Mouse (Mus musculus) stomach, postnatal 0 days (tissue): ENCODE measurements around the gene Grik1. TPM values are rescaled to one million over a fixed set of nuclear protein-coding genes. Genes with fewer than 3 reads are reported as not detected.
A peak's percentile ranks its signal among the peaks of the same experiment; 100 is the strongest.

Source experiments
- ATAC-seq: fragments of 200-750 bp; cut with Nextera tagmentation; 2 replicates; pipeline ENCODE4 v1.8.0; 2017; ENCODE audit not compliant: low FRiP score, low TSS enrichment
- DNase-seq: peaks from one replicate; pipeline ENCODE4 v3.0.0-alpha.2; 2016; ENCODE audit warnings: low spot score
- H3K27ac ChIP-seq: fragments of 300-500 bp; sonication (generic); replicated peaks from 2 replicates; pipeline ENCODE4 v1.5.1; 2014; ENCODE audit warnings: mild to moderate bottlenecking, control low read depth
- H3K27me3 ChIP-seq: fragments of 300-500 bp; sonication (generic); 2 replicates; pipeline ENCODE4 v1.6.1; 2014; ENCODE audit warnings: low read length; ENCODE audit not compliant: control insufficient read depth, insufficient read depth
- H3K36me3 ChIP-seq: fragments of 300-500 bp; sonication (generic); 2 replicates; pipeline ENCODE4 v1.6.1; 2014; ENCODE audit warnings: low read length, mixed read lengths; ENCODE audit not compliant: control insufficient read depth, insufficient read depth
- H3K4me1 ChIP-seq: fragments of 300-500 bp; sonication (generic); replicated peaks from 2 replicates; pipeline ENCODE4 v1.6.1; 2014; ENCODE audit warnings: antibody characterized with exemption; ENCODE audit not compliant: control insufficient read depth, insufficient read depth
- H3K4me2 ChIP-seq: fragments of 300-500 bp; sonication (generic); replicated peaks from 2 replicates; pipeline ENCODE4 v1.6.1; 2014; ENCODE audit warnings: low read depth, mild to moderate bottlenecking, control low read depth, moderate library complexity
- H3K4me3 ChIP-seq: fragments of 300-500 bp; sonication (generic); 2 replicates; pipeline ENCODE4 v1.5.1; 2014; ENCODE audit warnings: low read depth, low read length, control low read depth
- H3K9ac ChIP-seq: fragments of 300-500 bp; sonication (generic); 2 replicates; pipeline ENCODE4 v1.6.1; 2014; ENCODE audit warnings: mild to moderate bottlenecking, low read length, control low read depth, mixed read lengths
- H3K9me3 ChIP-seq: fragments of 300-500 bp; sonication (generic); 2 replicates; pipeline ENCODE4 v1.6.1; 2016; ENCODE audit warnings: low read length; ENCODE audit not compliant: control insufficient read depth
- CTCF ChIP-seq: IDR thresholded peaks from 2 replicates; pipeline ENCODE4 v1.5.1; 2016; ENCODE audit warnings: antibody characterized with exemption, low read depth, mild to moderate bottlenecking, moderate library complexity
- EP300 ChIP-seq: optimal IDR thresholded peaks from 2 replicates; pipeline ENCODE3; 2016; ENCODE audit warnings: antibody characterized with exemption
- WGBS: fragments of 180-500 bp; shearing (Covaris S2); extraction: QIAGEN DNeasy Blood & Tissue Kit; methylation state at CpG from one replicate; pipeline ENCODE4 v1.1.7; 2014; 5-methylcytosine and 5-hydroxymethylcytosine counted together
- polyA plus RNA-seq: library from polyadenylated mRNA; unstranded; fragments of >200 nt; fragmentation: Nextera tagmentation; extraction: Ambion mirVana; gene quantifications from 2 replicates; pipeline ENCODE4 v1.2.1, GENCODE M21; 2015

The Grik1 gene
- polyA plus RNA-seq, 1 experiment from 2014 or later: 0.99 TPM

GRCm38 (mm10) chr16:88212531-88212930, 77.5 kb downstream of the Grik1 start:
- Histone ChIP-seq H3K4me1 (no peaks in the 10 kb centered on the region), H3K4me3 (no peak overlapping the region), H3K27me3 (no peaks in the 10 kb centered on the region), H3K36me3 (no peaks in the 10 kb centered on the region), H3K27ac (no peak overlapping the region), H3K9ac (no peak overlapping the region), H3K9me3 (no peaks in the 10 kb centered on the region), H3K4me2 (no peak overlapping the region)
- WGBS: 42% methylated on average over 5 of the region's 5 CpGs
- no peak for TF ChIP-seq CTCF
- TF ChIP-seq EP300: no peak
- no peak for DNase-seq
- ATAC-seq: no peak

GRCm38 (mm10) chr16:88211852-88212251, 78.2 kb downstream of the Grik1 start:
- H3K4me1 ChIP-seq: no peaks in the 10 kb centered on the region
- no peak overlapping the region for H3K27ac ChIP-seq
- no peak overlapping the region for H3K9ac ChIP-seq
- no peak for DNase-seq
- H3K36me3 ChIP-seq: no peaks in the 10 kb centered on the region
- no peaks in the 10 kb centered on the region for H3K27me3 ChIP-seq
- peak; percentile 52 for TF ChIP-seq CTCF
- no peak for TF ChIP-seq EP300
- ATAC-seq: no peak
- no peak overlapping the region for H3K4me2 ChIP-seq
- WGBS: 55% methylated on average over 8 of the region's 8 CpGs
- H3K4me3 ChIP-seq: no peak overlapping the region
- H3K9me3 ChIP-seq: no peaks in the 10 kb centered on the region

- H3K27me3 ChIP-seq: no peaks in the 10 kb centered on the region
- H3K9ac ChIP-seq: no peak overlapping the region
- no peak for TF ChIP-seq EP300
- peak; percentile 92 for TF ChIP-seq CTCF
- no peak for ATAC-seq
- no peaks in the 10 kb centered on the region for H3K36me3 ChIP-seq
- no peaks in the 10 kb centered on the region for H3K4me1 ChIP-seq
- H3K4me3 ChIP-seq: no peak overlapping the region
- WGBS: 2% methylated on average over 5 of the region's 5 CpGs
- peak; percentile 51 for DNase-seq
- H3K9me3 ChIP-seq: no peaks in the 10 kb centered on the region
- H3K27ac ChIP-seq: no peak overlapping the region
- H3K4me2 ChIP-seq: no peak overlapping the region
These were observed 85.7 kb downstream of the Grik1 start for GRCm38 (mm10) chr16:88204400-88204799.

- 83% methylated on average over 6 of the region's 6 CpGs for WGBS
- Histone ChIP-seq H3K27me3 (no peaks in the 10 kb centered on the region), H3K36me3 (no peaks in the 10 kb centered on the region), H3K9ac (no peak overlapping the region), H3K4me1 (no peaks in the 10 kb centered on the region), H3K27ac (no peak overlapping the region), H3K9me3 (no peaks in the 10 kb centered on the region), H3K4me3 (no peak overlapping the region), H3K4me2 (no peak overlapping the region)
- no peak for ATAC-seq
- no peak for DNase-seq
- no peak for TF ChIP-seq CTCF
- TF ChIP-seq EP300: no peak
These were observed 86.1 kb downstream of the Grik1 start for GRCm38 (mm10) chr16:88203985-88204384.

GRCm38 (mm10) chr16:88187433-88188037, 102.5 kb downstream of the Grik1 start:
- H3K4me2 ChIP-seq: no peak overlapping the region
- H3K4me1 ChIP-seq: no peaks in the 10 kb centered on the region
- H3K36me3 ChIP-seq: no peaks in the 10 kb centered on the region
- H3K4me3 ChIP-seq: no peak overlapping the region
- H3K9ac ChIP-seq: no peak overlapping the region
- H3K27ac ChIP-seq: no peak overlapping the region
- ATAC-seq (no peak), DNase-seq (no peak)
- 73% methylated on average over 6 of the region's 6 CpGs for WGBS
- no peaks in the 10 kb centered on the region for H3K9me3 ChIP-seq
- no peaks in the 10 kb centered on the region for H3K27me3 ChIP-seq
- TF ChIP-seq CTCF: no peak
- TF ChIP-seq EP300: no peak

GRCm38 (mm10) chr16:88178813-88179212, 111.3 kb downstream of the Grik1 start:
- Histone ChIP-seq H3K27me3 (no peaks in the 10 kb centered on the region), H3K4me2 (no peak overlapping the region), H3K4me1 (no peaks in the 10 kb centered on the region), H3K36me3 (no peaks in the 10 kb centered on the region), H3K9me3 (no peaks in the 10 kb centered on the region), H3K27ac (no peak overlapping the region), H3K4me3 (no peak overlapping the region), H3K9ac (no peak overlapping the region)
- no peak for DNase-seq
- 62% methylated on average over 6 of the region's 6 CpGs for WGBS
- TF ChIP-seq CTCF (no peak), EP300 (no peak)
- ATAC-seq: no peak
